Comparison of ENCODE assay signal across 21 mouse cellular contexts in genomic region chr1:187313763-187314162, GRCm38 (mm10).
"Had no signal": no experiment of that assay in that cellular context is flagged by ENCODE, and none has a peak within 500 bp of the region (broad histone marks: within the 10 kb centered on the region; RNA-seq: fewer than 3 reads in every experiment).

No protein-coding gene starts in this region.

- DNase-seq: gastrocnemius, postnatal 10 days; heart, adult 18-20 months; heart, postnatal 4 days; kidney, adult 11 months; kidney, postnatal 10 days; layer of hippocampus, adult 9-11 months; layer of hippocampus, postnatal 36 days; left cerebral cortex, postnatal 4 days had no signal

- H3K27ac ChIP-seq: heart, embryonic 10.5 days; hindbrain, embryonic 10.5 days; hindbrain, embryonic 12.5 days; hindbrain, embryonic 14.5 days; kidney, embryonic 15.5 days; limb, embryonic 13.5 days; limb, embryonic 15.5 days; liver, embryonic 12.5 days; liver, embryonic 14.5 days had no signal

- H3K9me3 ChIP-seq: heart, embryonic 10.5 days; heart, embryonic 12.5 days; hindbrain, embryonic 10.5 days; hindbrain, embryonic 12.5 days; kidney, embryonic 15.5 days; limb, embryonic 13.5 days; limb, embryonic 15.5 days; liver, embryonic 12.5 days had no signal

- H3K4me1 ChIP-seq: hindbrain, embryonic 10.5 days; hindbrain, embryonic 12.5 days; kidney, embryonic 15.5 days; limb, embryonic 15.5 days had no signal

- H3K4me2 ChIP-seq: heart, embryonic 12.5 days; hindbrain, embryonic 12.5 days; hindbrain, embryonic 14.5 days; kidney, embryonic 15.5 days; limb, embryonic 13.5 days; limb, embryonic 15.5 days; liver, embryonic 12.5 days had no signal

- H3K36me3 ChIP-seq: heart, embryonic 10.5 days; heart, embryonic 12.5 days; hindbrain, embryonic 10.5 days; hindbrain, embryonic 12.5 days; kidney, embryonic 15.5 days; limb, embryonic 13.5 days; limb, embryonic 15.5 days had no signal

- H3K4me3 ChIP-seq: heart, embryonic 10.5 days; heart, embryonic 12.5 days; hindbrain, embryonic 10.5 days; hindbrain, embryonic 12.5 days; kidney, embryonic 15.5 days; limb, embryonic 13.5 days; limb, embryonic 15.5 days; liver, embryonic 12.5 days had no signal

- ATAC-seq: forebrain, embryonic 16.5 days; hindbrain, embryonic 16.5 days; inflammation-experienced regulatory T-cells, adult 6 months; liver, embryonic 12.5 days had no signal

- H3K27me3 ChIP-seq: hindbrain, embryonic 12.5 days; kidney, embryonic 15.5 days; limb, embryonic 13.5 days; limb, embryonic 15.5 days; liver, embryonic 12.5 days had no signal

- H3K9ac ChIP-seq: heart, embryonic 12.5 days; hindbrain, embryonic 12.5 days; hindbrain, embryonic 14.5 days; kidney, embryonic 15.5 days; limb, embryonic 13.5 days; limb, embryonic 15.5 days; liver, embryonic 12.5 days; liver, embryonic 14.5 days had no signal
